In the genomic region with DNA sequence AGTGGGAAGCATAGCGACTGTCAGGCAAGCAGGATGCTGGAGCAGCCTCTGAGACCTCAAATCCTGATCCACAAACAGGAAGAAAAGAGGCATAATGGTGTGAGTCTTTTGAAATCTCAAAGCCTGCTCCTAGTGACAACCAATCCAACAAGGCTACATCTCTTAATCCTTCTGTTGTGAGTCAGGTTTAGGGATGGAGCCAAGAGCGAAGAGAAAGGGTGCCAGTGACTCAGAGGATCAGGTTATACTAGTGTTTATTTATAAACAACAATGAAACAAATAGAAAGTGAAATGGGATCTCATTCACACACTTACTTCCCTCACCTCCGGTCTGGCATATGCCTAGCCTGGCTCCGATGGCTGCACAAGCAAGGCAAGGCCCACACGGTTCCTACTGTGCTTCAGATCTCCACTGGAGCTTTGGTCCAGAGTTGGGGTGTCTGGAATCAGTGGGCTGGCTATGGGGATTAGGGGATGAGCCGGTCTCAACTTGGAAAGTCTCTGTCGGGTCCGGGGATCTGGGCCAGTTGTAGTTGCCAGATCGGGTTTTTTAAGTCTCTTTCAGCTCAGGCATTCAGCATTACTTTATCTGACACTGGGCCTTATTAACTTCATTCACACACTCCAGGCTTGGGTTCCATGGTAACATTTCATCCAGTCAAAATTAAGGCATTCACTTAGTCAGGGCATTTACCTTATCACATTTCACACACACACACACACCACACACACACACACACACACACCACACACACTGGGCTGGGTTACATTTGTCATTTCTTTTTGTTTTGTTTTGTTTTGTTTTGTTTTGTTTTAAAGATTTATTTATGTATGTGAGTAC, we compare ENCODE assay signal across 20 mouse cellular contexts. TPM values are rescaled to one million over a fixed set of nuclear protein-coding genes. Genes with fewer than 3 reads are reported as not detected.
A peak's percentile ranks its signal among the peaks of the same experiment; 100 is the strongest.
DNase-seq lines count a peak whose midpoint lies in the region; ATAC-seq lines count a peak whose summit lies in the region.
"Had no signal": no experiment of that assay in that cellular context is flagged by ENCODE, and none has a peak within 500 bp of the region (broad histone marks: within the 10 kb centered on the region; RNA-seq: fewer than 3 reads in every experiment).

No protein-coding gene starts in this region.

- no peak overlapping the region for H3K4me2 ChIP-seq in midbrain, embryonic 13.5 days (replicated peaks)
- H3K4me2 ChIP-seq: limb, embryonic 15.5 days; liver, embryonic 15.5 days; neural tube, embryonic 13.5 days had no signal

- H3K9ac ChIP-seq in midbrain, embryonic 13.5 days (replicated peaks), result no peak overlapping the region
- H3K9ac ChIP-seq: limb, embryonic 15.5 days; liver, embryonic 15.5 days; neural tube, embryonic 13.5 days had no signal

- H3K9me3 ChIP-seq in erythroblast, embryonic 14.5 days (ENCODE audit: control insufficient read depth, low read length), result no peaks in the 10 kb centered on the region
- H3K9me3 ChIP-seq in midbrain, embryonic 13.5 days, result no peaks in the 10 kb centered on the region
- H3K9me3 ChIP-seq: limb, embryonic 15.5 days; liver, embryonic 15.5 days; neural tube, embryonic 13.5 days had no signal

- 28% methylated on average over 9 of the region's 9 CpGs for WGBS in midbrain, embryonic 13.5 days

- no peak for ATAC-seq in erythroblast, adult 5-6 weeks (replicated peaks; ENCODE audit: low FRiP score, poor library complexity, severe bottlenecking)
- peak; percentile 71 for ATAC-seq in midbrain, embryonic 13.5 days
- ATAC-seq: lung, postnatal 0 days had no signal

- peaks cover 72% of the 10 kb centered on the region for H3K36me3 ChIP-seq in erythroblast, embryonic 14.5 days (ENCODE audit: control insufficient read depth)
- no peaks in the 10 kb centered on the region for H3K36me3 ChIP-seq in midbrain, embryonic 13.5 days
- H3K36me3 ChIP-seq: neural tube, embryonic 13.5 days had no signal

- no peaks in the 10 kb centered on the region for H3K27me3 ChIP-seq in erythroblast, embryonic 14.5 days (ENCODE audit: control insufficient read depth)
- no peaks in the 10 kb centered on the region for H3K27me3 ChIP-seq in midbrain, embryonic 13.5 days
- H3K27me3 ChIP-seq: CH12.LX; limb, embryonic 15.5 days; liver, embryonic 15.5 days; neural tube, embryonic 13.5 days had no signal

- H3K4me3 ChIP-seq in erythroblast, embryonic 14.5 days (replicated peaks), result peak overlapping the region; percentile 20
- H3K4me3 ChIP-seq in midbrain, embryonic 13.5 days (replicated peaks), result no peak overlapping the region
- H3K4me3 ChIP-seq: heart, adult 2 months; limb, embryonic 15.5 days; liver, embryonic 15.5 days; neural tube, embryonic 13.5 days had no signal

- peaks cover 13% of the 10 kb centered on the region for H3K4me1 ChIP-seq in erythroblast, embryonic 14.5 days (ENCODE audit: control insufficient read depth)
- H3K4me1 ChIP-seq in midbrain, embryonic 13.5 days (replicated peaks), result no peaks in the 10 kb centered on the region
- H3K4me1 ChIP-seq: limb, embryonic 15.5 days; liver, embryonic 15.5 days; neural tube, embryonic 13.5 days had no signal

- intact Hi-C loops in left cerebral cortex, postnatal 25 days (cut with DNase I), result no loop called here

- DNase-seq in 3T3-L1 (ENCODE audit: low read depth, low spot score), result peak; percentile 60
- peak; percentile 24 for DNase-seq in c-Kit-positive CD71-positive TER-119-negative erythroid progenitor cells, embryonic 14.5 days (ENCODE audit: low read depth)
- DNase-seq in frontal cortex, adult 2 months (ENCODE audit: extremely low spot score in 1 of 2, low spot score in 1 of 2), result no peak
- DNase-seq in urinary bladder, postnatal 25 days (ENCODE audit: low spot score), result no peak
- no peak for DNase-seq in left cerebral cortex, postnatal 25 days (ENCODE audit: low spot score in 2 of 2)
- DNase-seq: adrenal gland, postnatal 36 days; cerebellum, postnatal 14 days; gastrocnemius, postnatal 25 days; heart, adult 2 months; heart, postnatal 36 days; kidney, adult 11 months; kidney, postnatal 10 days had no signal

- no peak overlapping the region for H3K27ac ChIP-seq in midbrain, embryonic 13.5 days
- H3K27ac ChIP-seq: heart, adult 2 months; limb, embryonic 15.5 days; liver, embryonic 15.5 days; neural tube, embryonic 13.5 days had no signal

RNA-seq across cellular contexts. Expression of a gene that starts 28.3 kb away (rescaled TPM):
- 0.52 and 0.80 TPM in 2 replicates for polyA plus RNA-seq in erythroblast, embryonic 14.5 days (2012)
- 24.8 and 46.6 TPM in 2 replicates for total RNA-seq in erythroblast, adult 5-6 weeks (2015; ENCODE audit: low replicate concordance)
- 29.9 and 37.2 TPM in 2 replicates for total RNA-seq in erythroblast, adult 5-6 weeks (2017; ENCODE audit: low replicate concordance)
- 3.3 and 4.2 TPM in 2 replicates for polyA plus RNA-seq in midbrain, embryonic 13.5 days (2015; fragmentation: Nextera tagmentation; extraction: Ambion mirVana)
- polyA plus RNA-seq in frontal cortex, adult 2 months (2012; rRNA removed), result 17.4 and 21.3 TPM in 2 replicates
- 10 to 100 TPM; 14.6 to 17.5 TPM for total RNA-seq in left cerebral cortex, postnatal 25 days (2021)

RNA-seq across cellular contexts. Expression of a gene that starts 29.3 kb away (rescaled TPM):
- 5.1 and 5.8 TPM in 2 replicates for polyA plus RNA-seq in erythroblast, embryonic 14.5 days (2012)
- total RNA-seq in erythroblast, adult 5-6 weeks (2015; ENCODE audit: low replicate concordance), result 17.6 and 33.6 TPM in 2 replicates
- total RNA-seq in erythroblast, adult 5-6 weeks (2017; ENCODE audit: low replicate concordance), result 18.8 and 37.7 TPM in 2 replicates
- 162 and 172 TPM in 2 replicates for polyA plus RNA-seq in midbrain, embryonic 13.5 days (2015; fragmentation: Nextera tagmentation; extraction: Ambion mirVana)
- 126 and 127 TPM in 2 replicates for polyA plus RNA-seq in frontal cortex, adult 2 months (2012; rRNA removed)
- total RNA-seq in left cerebral cortex, postnatal 25 days (2021), result 10 to 100 TPM; 72.5 to 79.4 TPM

RNA-seq across cellular contexts. Expression of a gene that starts 42.0 kb away (rescaled TPM):
- polyA plus RNA-seq in erythroblast, embryonic 14.5 days (2012), result 0.78 and 0.86 TPM in 2 replicates
- 4.2 and 7.1 TPM in 2 replicates for total RNA-seq in erythroblast, adult 5-6 weeks (2015; ENCODE audit: low replicate concordance)
- total RNA-seq in erythroblast, adult 5-6 weeks (2017; ENCODE audit: low replicate concordance), result 1.5 and 5.0 TPM in 2 replicates
- polyA plus RNA-seq in midbrain, embryonic 13.5 days (2015; fragmentation: Nextera tagmentation; extraction: Ambion mirVana), result 36.3 and 41.8 TPM in 2 replicates
- polyA plus RNA-seq in frontal cortex, adult 2 months (2012; rRNA removed), result 36.3 and 36.4 TPM in 2 replicates
- 10 to 100 TPM; 27.5 to 33.5 TPM for total RNA-seq in left cerebral cortex, postnatal 25 days (2021)

RNA-seq across cellular contexts. Expression of a gene that starts 50.0 kb away (rescaled TPM):
- 0.51 and 0.67 TPM in 2 replicates for polyA plus RNA-seq in erythroblast, embryonic 14.5 days (2012)
- total RNA-seq in erythroblast, adult 5-6 weeks (2015; ENCODE audit: low replicate concordance), result 1.7 and 2.1 TPM in 2 replicates
- 0.60 and 1.5 TPM in 2 replicates for total RNA-seq in erythroblast, adult 5-6 weeks (2017; ENCODE audit: low replicate concordance)
- 110 and 115 TPM in 2 replicates for polyA plus RNA-seq in midbrain, embryonic 13.5 days (2015; fragmentation: Nextera tagmentation; extraction: Ambion mirVana)
- polyA plus RNA-seq in frontal cortex, adult 2 months (2012; rRNA removed), result 638 and 695 TPM in 2 replicates
- 100 to 1,000 TPM; 472 to 481 TPM for total RNA-seq in left cerebral cortex, postnatal 25 days (2021)

RNA-seq across cellular contexts. Expression of a gene that starts 54.6 kb away (rescaled TPM):
- polyA plus RNA-seq in erythroblast, embryonic 14.5 days (2012), result 0.67 and 1.1 TPM in 2 replicates
- total RNA-seq in erythroblast, adult 5-6 weeks (2015; ENCODE audit: low replicate concordance), result 1.3 and 2.9 TPM in 2 replicates
- total RNA-seq in erythroblast, adult 5-6 weeks (2017; ENCODE audit: low replicate concordance), result 9.6 and 15.9 TPM in 2 replicates
- polyA plus RNA-seq in midbrain, embryonic 13.5 days (2015; fragmentation: Nextera tagmentation; extraction: Ambion mirVana), result 12.3 and 20.4 TPM in 2 replicates
- 19.4 and 22.6 TPM in 2 replicates for polyA plus RNA-seq in frontal cortex, adult 2 months (2012; rRNA removed)
- 10 to 100 TPM; 36.8 to 39.4 TPM for total RNA-seq in left cerebral cortex, postnatal 25 days (2021)

Comparison
In these comparisons a context has a peak if more than half of its experiments do, and no peak if none do; other contexts are left out.
1. DNase-seq: peak in 3T3-L1 (single experiment) and c-Kit-positive CD71-positive TER-119-negative erythroid progenitor cells, embryonic 14.5 days (single experiment); none in frontal cortex, adult 2 months (0 of 2), urinary bladder, postnatal 25 days (single experiment) and left cerebral cortex, postnatal 25 days (0 of 2).
2. RNA of a gene that starts 29.3 kb away (polyA plus RNA-seq): 162 to 172 TPM in midbrain, embryonic 13.5 days and 126 to 127 TPM in frontal cortex, adult 2 months; 5.1 to 5.8 TPM in erythroblast, embryonic 14.5 days; every median in the first group is over 10 times any median in the second.
3. RNA of a gene that starts 42.0 kb away (polyA plus RNA-seq): 36.3 to 36.4 TPM in frontal cortex, adult 2 months and 36.3 to 41.8 TPM in midbrain, embryonic 13.5 days; 0.78 to 0.86 TPM in erythroblast, embryonic 14.5 days; every median in the first group is over 10 times any median in the second.